Mouse (Mus musculus) midbrain, postnatal 0 days (tissue): ENCODE measurements around the gene Slc29a3. TPM values are rescaled to one million over a fixed set of nuclear protein-coding genes. Genes with fewer than 3 reads are reported as not detected.

ENCODE experiments used
- ATAC-seq: fragments of 200-750 bp; cut with Nextera tagmentation; 2 replicates; pipeline ENCODE4 v1.8.0; 2017; ENCODE audit warnings: moderate number of reproducible peaks, mild to moderate bottlenecking, moderate TSS enrichment, moderate library complexity; ENCODE audit not compliant: low FRiP score
- DNase-seq: peaks from one replicate; pipeline ENCODE4 v3.0.0-alpha.2; 2015; ENCODE audit warnings: low spot score
- H3K27ac ChIP-seq: fragments of 300-500 bp; sonication (generic); 2 replicates; pipeline ENCODE4 v1.5.1; 2014; ENCODE audit warnings: low read depth, mild to moderate bottlenecking, low read length, mixed read lengths
- H3K27me3 ChIP-seq: fragments of 300-500 bp; sonication (generic); 2 replicates; pipeline ENCODE4 v1.6.1; 2014; ENCODE audit warnings: low read length, control low read depth, mixed read lengths; ENCODE audit not compliant: insufficient read depth
- H3K36me3 ChIP-seq: fragments of 300-500 bp; sonication (generic); 2 replicates; pipeline ENCODE4 v1.6.1; 2014; ENCODE audit warnings: low read length, control low read depth, mixed read lengths; ENCODE audit not compliant: insufficient read depth
- H3K4me1 ChIP-seq: fragments of 300-500 bp; sonication (generic); 2 replicates; pipeline ENCODE4 v1.6.1; 2014; ENCODE audit warnings: mild to moderate bottlenecking, control low read depth, antibody characterized with exemption, low read length, mixed read lengths; ENCODE audit not compliant: insufficient read depth
- H3K4me2 ChIP-seq: fragments of 300-500 bp; sonication (generic); 2 replicates; pipeline ENCODE4 v1.6.1; 2014; ENCODE audit warnings: low read depth, mild to moderate bottlenecking, low read length, mixed read lengths; ENCODE audit not compliant: poor library complexity, severe bottlenecking
- H3K4me3 ChIP-seq: fragments of 300-500 bp; sonication (generic); 2 replicates; pipeline ENCODE4 v1.5.1; 2014; ENCODE audit warnings: low read depth, mild to moderate bottlenecking, low read length, moderate library complexity
- H3K9ac ChIP-seq: fragments of 300-500 bp; sonication (generic); replicated peaks from 2 replicates; pipeline ENCODE4 v1.6.1; 2014; ENCODE audit warnings: mild to moderate bottlenecking, low read length, moderate library complexity, mixed read lengths; ENCODE audit not compliant: poor library complexity, severe bottlenecking
- H3K9me3 ChIP-seq: fragments of 300-500 bp; sonication (generic); 2 replicates; pipeline ENCODE4 v1.6.1; 2016; ENCODE audit warnings: low read length, control low read depth
- CTCF ChIP-seq: IDR thresholded peaks from 2 replicates; pipeline ENCODE4 v1.5.1; 2016; ENCODE audit warnings: antibody characterized with exemption, mild to moderate bottlenecking
- WGBS: fragments of 180-500 bp; shearing (Covaris S2); extraction: QIAGEN DNeasy Blood & Tissue Kit; methylation state at CpG from one replicate; pipeline ENCODE4 v1.1.7; 2014; 5-methylcytosine and 5-hydroxymethylcytosine counted together
- polyA plus RNA-seq: library from polyadenylated mRNA; unstranded; fragments of >200 nt; fragmentation: Nextera tagmentation; extraction: Ambion mirVana; gene quantifications from 2 replicates; pipeline ENCODE4 v1.2.1, GENCODE M21; 2015
- total RNA-seq: library from RNA; depleted of rRNA; stranded (reverse); fragments of >200 nt; gene quantifications from 2 replicates; pipeline ENCODE4 v1.2.3, GENCODE M21; 2014; rRNA removed

The Slc29a3 gene
- total and polyA plus RNA-seq, 2 experiments from 2014 or later, result 6.9 to 7.8 TPM

- Histone ChIP-seq H3K9me3 (no peaks in the 10 kb centered on the region), H3K27ac (no peak overlapping the region), H3K4me3 (no peak overlapping the region), H3K27me3 (no peaks in the 10 kb centered on the region), H3K9ac (no peak overlapping the region), H3K36me3 (no peaks in the 10 kb centered on the region), H3K4me1 (no peaks in the 10 kb centered on the region), H3K4me2 (no peak overlapping the region)
- TF ChIP-seq CTCF, result no peak
- ATAC-seq (no peak), DNase-seq (no peak)
- WGBS, result 87% methylated on average over 4 of the region's 4 CpGs
These were observed 75.3 kb downstream of the Slc29a3 start for GRCm38 (mm10) chr10:60677319-60677718.

GRCm38 (mm10) chr10:60670166-60670565, 82.4 kb downstream of the Slc29a3 start:
- Histone ChIP-seq H3K27ac (no peak overlapping the region), H3K9ac (no peak overlapping the region), H3K36me3 (no peaks in the 10 kb centered on the region), H3K4me2 (no peak overlapping the region), H3K4me1 (no peaks in the 10 kb centered on the region), H3K9me3 (no peaks in the 10 kb centered on the region), H3K27me3 (no peaks in the 10 kb centered on the region), H3K4me3 (no peak overlapping the region)
- no peak for TF ChIP-seq CTCF
- WGBS, result 79% methylated on average over 8 of the region's 8 CpGs
- ATAC-seq (no peak), DNase-seq (no peak)

- no peak overlapping the region for H3K4me2 ChIP-seq
- TF ChIP-seq CTCF, result no peak
- 94% methylated on average over 3 of the region's 3 CpGs for WGBS
- no peak overlapping the region for H3K9ac ChIP-seq
- H3K27ac ChIP-seq, result no peak overlapping the region
- ATAC-seq (no peak), DNase-seq (no peak)
- no peaks in the 10 kb centered on the region for H3K27me3 ChIP-seq
- H3K4me1 ChIP-seq, result no peaks in the 10 kb centered on the region
- H3K36me3 ChIP-seq, result no peaks in the 10 kb centered on the region
- no peak overlapping the region for H3K4me3 ChIP-seq
- no peaks in the 10 kb centered on the region for H3K9me3 ChIP-seq
These were observed 84.0 kb downstream of the Slc29a3 start for GRCm38 (mm10) chr10:60668591-60668990.

Other genes with a start within 250 kb of the Slc29a3 start
- 20.8 and 24.7 TPM in 2 replicates for gene Cdh23, start 56.3 kb downstream of the Slc29a3 start, total RNA-seq
- 4.4 and 4.8 TPM in 2 replicates for gene Cdh23, start 56.3 kb downstream of the Slc29a3 start, polyA plus RNA-seq
- gene Unc5b, start 78.8 kb upstream of the Slc29a3 start, total RNA-seq, result 13.5 and 17.1 TPM in 2 replicates
- gene Unc5b, start 78.8 kb upstream of the Slc29a3 start, polyA plus RNA-seq, result 1.1 and 1.3 TPM in 2 replicates